Mouse (Mus musculus): ENCODE measurements around the gene Tmem81. TPM values are rescaled to one million over a fixed set of nuclear protein-coding genes. Genes with fewer than 3 reads are reported as not detected.

The Tmem81 gene
- polyA plus RNA-seq, 1 experiment from 2014 or later = 1.1 TPM

GRCm38 (mm10) chr1:132541824-132542599 is 36.0 kb downstream of the Tmem81 start:
- no peaks in the 10 kb centered on the region for H3K36me3 ChIP-seq
- no peak for DNase-seq (ENCODE audit: low spot score)
- peak overlapping the region; percentile 56 for H3K4me3 ChIP-seq
- no peaks in the 10 kb centered on the region for H3K9me3 ChIP-seq
- H3K27ac ChIP-seq = peak overlapping the region; percentile 81
- H3K4me1 ChIP-seq (replicated peaks) = peaks cover 45% of the 10 kb centered on the region
- 14% methylated on average over 5 of the region's 5 CpGs for WGBS
- H3K27me3 ChIP-seq (ENCODE audit: insufficient read depth, poor library complexity, severe bottlenecking) = peaks cover 83% of the 10 kb centered on the region

GRCm38 (mm10) chr1:132542762-132543306 is 36.8 kb downstream of the Tmem81 start, which contains the start of gene Cntn2:
Gene Cntn2 (minus strand): TSS chr1:132543256.
- Histone ChIP-seq H3K9me3 (no peaks in the 10 kb centered on the region), H3K27me3 (ENCODE audit: insufficient read depth, poor library complexity, severe bottlenecking) (peaks cover 82% of the 10 kb centered on the region), H3K36me3 (no peaks in the 10 kb centered on the region), H3K4me3 (peak within 1 kb of the TSS; percentile 56), H3K4me1 (replicated peaks) (peaks cover 43% of the 10 kb centered on the region), H3K27ac (peak within 1 kb of the TSS; percentile 81)
- DNase-seq (ENCODE audit: low spot score) = peak; percentile 62
- under 1% methylated on average over 30 of the region's 30 CpGs for WGBS

- peaks cover 78% of the 10 kb centered on the region for H3K27me3 ChIP-seq (ENCODE audit: insufficient read depth, poor library complexity, severe bottlenecking)
- H3K4me1 ChIP-seq (replicated peaks) = peaks cover 46% of the 10 kb centered on the region
- H3K9me3 ChIP-seq = no peaks in the 10 kb centered on the region
- H3K36me3 ChIP-seq = no peaks in the 10 kb centered on the region
- peak overlapping the region; percentile 50; the same call in 1 of the 2 replicates for H3K27ac ChIP-seq
- DNase-seq (ENCODE audit: low spot score) = no peak
- no peak overlapping the region for H3K4me3 ChIP-seq
- 72% methylated on average over 8 of the region's 8 CpGs for WGBS
Measured at GRCm38 (mm10) chr1:132543789-132544188, 37.8 kb downstream of the Tmem81 start.

DNA sequence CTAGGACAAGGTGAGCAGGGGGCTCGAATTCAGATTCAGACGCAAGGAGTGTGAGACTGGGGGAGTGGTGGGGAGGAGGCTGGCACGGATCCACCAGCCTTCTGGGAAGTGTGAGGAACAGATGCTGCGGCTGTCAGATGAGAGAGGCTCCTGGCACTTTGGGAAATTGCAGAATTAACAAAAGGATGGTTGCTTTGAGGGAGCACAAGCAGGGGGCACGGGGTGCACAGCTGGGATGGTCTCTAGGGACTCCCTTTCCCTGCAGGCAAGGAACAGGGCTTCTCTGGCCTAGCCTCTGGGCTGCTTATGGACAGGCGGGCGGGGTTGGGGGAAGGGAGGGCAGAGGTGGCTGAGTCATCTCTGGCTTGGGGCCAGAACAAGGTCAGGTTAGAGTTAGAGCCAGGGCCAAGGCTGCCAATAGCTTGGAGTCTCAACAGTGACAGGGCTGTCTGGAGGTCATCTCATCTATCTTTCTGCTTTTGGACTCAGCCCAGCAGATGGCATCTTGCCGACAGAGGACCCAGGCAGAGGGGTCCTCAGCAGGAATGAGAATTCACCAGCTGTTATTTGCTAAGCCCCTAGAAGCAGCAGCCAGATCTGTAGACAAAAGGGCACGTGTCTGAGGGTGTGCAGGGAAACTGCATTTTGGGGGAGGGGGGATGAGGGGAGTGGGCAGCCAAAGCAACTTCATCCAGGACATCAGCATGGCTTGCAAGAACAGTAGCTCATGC is 52.0 kb downstream of the Tmem81 start:
- H3K4me1 ChIP-seq (replicated peaks) = peaks cover 60% of the 10 kb centered on the region
- DNase-seq (ENCODE audit: low spot score) = peak; percentile 70
- H3K4me3 ChIP-seq = no peak overlapping the region
- H3K36me3 ChIP-seq = no peaks in the 10 kb centered on the region
- peaks cover 23% of the 10 kb centered on the region; the same call in 1 of the 2 replicates for H3K27me3 ChIP-seq (ENCODE audit: insufficient read depth, poor library complexity, severe bottlenecking)
- WGBS = 36% methylated on average over 9 of the region's 9 CpGs
- H3K27ac ChIP-seq = peak overlapping the region; percentile 76
- no peaks in the 10 kb centered on the region for H3K9me3 ChIP-seq

Other genes starting within 250 kb of the Tmem81 start
- gene Klhdc8a, start 207.6 kb upstream of the Tmem81 start, polyA plus RNA-seq (2016; fragmentation: Nextera tagmentation; extraction: Ambion mirVana) = 1.0 and 3.5 TPM in 2 replicates
- 42.3 and 44.4 TPM in 2 replicates for gene Nuak2, start 190.1 kb upstream of the Tmem81 start, polyA plus RNA-seq (2016; fragmentation: Nextera tagmentation; extraction: Ambion mirVana)
- 15.1 and 18.7 TPM in 2 replicates for gene Tmcc2, start 114.9 kb upstream of the Tmem81 start, polyA plus RNA-seq (2016; fragmentation: Nextera tagmentation; extraction: Ambion mirVana)
- 10.6 and 12.3 TPM in 2 replicates for gene Dstyk, start 88.7 kb upstream of the Tmem81 start, polyA plus RNA-seq (2016; fragmentation: Nextera tagmentation; extraction: Ambion mirVana)
- gene Rbbp5, start 28.9 kb upstream of the Tmem81 start, polyA plus RNA-seq (2016; fragmentation: Nextera tagmentation; extraction: Ambion mirVana) = 47.4 and 60.0 TPM in 2 replicates
- gene Cntn2, start 37.0 kb downstream of the Tmem81 start, polyA plus RNA-seq (2016; fragmentation: Nextera tagmentation; extraction: Ambion mirVana) = 41.2 and 87.6 TPM in 2 replicates
- 22.9 and 39.2 TPM in 2 replicates for gene Nfasc, start 235.6 kb downstream of the Tmem81 start, polyA plus RNA-seq (2016; fragmentation: Nextera tagmentation; extraction: Ambion mirVana)

All from hindbrain, embryonic 10.5 days (tissue).